Mouse (Mus musculus) small intestine, adult 2 months (tissue): ENCODE measurements around the gene Krt72.

ENCODE experiments used
- CTCF ChIP-seq: fragments of 200-500 bp; IDR thresholded peaks from 2 replicates; pipeline ENCODE4 v1.5.1; 2012; ENCODE audit warnings: low read depth, mild to moderate bottlenecking, control low read depth, inconsistent platforms, low read length, moderate library complexity, mixed read lengths; ENCODE audit not compliant: insufficient replicate concordance, insufficient read length; ENCODE audit errors: extremely low read depth
- POLR2A ChIP-seq: fragments of 200-500 bp; IDR thresholded peaks from 2 replicates; pipeline ENCODE4 v1.6.1; 2012; ENCODE audit warnings: low read depth, mild to moderate bottlenecking, control low read depth, inconsistent platforms, low read length, moderate library complexity

DNA sequence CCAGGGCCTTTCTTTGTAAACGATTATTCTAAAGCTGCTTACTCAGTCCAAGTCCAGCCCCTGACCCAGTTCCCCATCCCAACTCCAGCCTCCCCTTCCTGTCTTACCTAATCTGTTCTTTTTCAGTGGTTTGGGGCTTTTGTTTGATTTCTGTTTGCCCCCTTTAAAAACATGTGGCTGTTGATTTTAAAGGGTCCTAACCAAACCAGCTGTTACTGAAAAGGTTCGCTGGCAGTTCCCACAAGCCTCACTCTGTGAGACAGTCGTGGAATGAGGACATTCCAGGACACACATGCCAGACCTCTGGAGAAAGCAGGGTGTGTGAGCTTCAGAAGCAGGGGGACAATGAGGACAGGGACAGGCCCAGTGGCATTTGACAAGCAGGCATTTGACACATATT, 35.5 kb upstream of the Krt72 start:
- no peak for TF ChIP-seq POLR2A
- TF ChIP-seq CTCF: no peak
